Mouse (Mus musculus) cerebellum, postnatal 4 days (tissue): ENCODE measurements at regions not wholly inside any gene's neighbourhood (a gene's known extent, or its start where the extent isn't known, plus 50 kb on each side); places are given as distances from the start of the nearest gene placed in this dataset.

Experiments used
- DNase-seq, 2 experiments: peaks; one replicate each; pipeline ENCODE4 v3.0.0; 2022; ENCODE audit warnings: low spot score in 2 of 2, mixed read lengths in 1 of 2

- no peak for DNase-seq
These were observed 70.9 kb upstream of the Tenm2 start for GRCm38 (mm10) chr11:37306656-37307055.
